Mouse (Mus musculus): ENCODE results near the gene Sh3tc1. TPM values are rescaled to one million over a fixed set of nuclear protein-coding genes. Genes with fewer than 3 reads are reported as not detected.
A peak's percentile ranks its signal among the peaks of the same experiment; 100 is the strongest.

The Sh3tc1 gene
- polyA plus RNA-seq, 1 experiment from 2014 or later, result 5.0 TPM

GRCm38 (mm10) chr5:35659503-35659902 is 80.3 kb downstream of the Sh3tc1 start:
- Histone ChIP-seq H3K9me3 (replicated peaks) (no peaks in the 10 kb centered on the region), H3K4me1 (no peaks in the 10 kb centered on the region), H3K36me3 (no peaks in the 10 kb centered on the region), H3K27ac (replicated peaks) (no peak overlapping the region), H3K27me3 (no peaks in the 10 kb centered on the region), H3K9ac (no peak overlapping the region), H3K4me3 (replicated peaks) (no peak overlapping the region), H3K4me2 (replicated peaks) (no peak overlapping the region)
- ATAC-seq (ENCODE audit: insufficient number of reproducible peaks, low FRiP score, low TSS enrichment, low read depth), result no peak
- 62% methylated on average over 3 of the region's 3 CpGs for WGBS

GRCm38 (mm10) chr5:35655753-35656485 is 83.9 kb downstream of the Sh3tc1 start:
- Histone ChIP-seq H3K9ac (no peak overlapping the region), H3K27ac (replicated peaks) (no peak overlapping the region), H3K36me3 (no peaks in the 10 kb centered on the region), H3K27me3 (no peaks in the 10 kb centered on the region), H3K4me1 (no peaks in the 10 kb centered on the region), H3K9me3 (replicated peaks) (no peaks in the 10 kb centered on the region), H3K4me3 (replicated peaks) (no peak overlapping the region), H3K4me2 (replicated peaks) (no peak overlapping the region)
- ATAC-seq (ENCODE audit: insufficient number of reproducible peaks, low FRiP score, low TSS enrichment, low read depth), result no peak
- 87% methylated on average over 10 of the region's 10 CpGs for WGBS

- Histone ChIP-seq H3K36me3 (no peaks in the 10 kb centered on the region), H3K4me1 (no peaks in the 10 kb centered on the region), H3K9ac (no peak overlapping the region), H3K27me3 (no peaks in the 10 kb centered on the region), H3K4me2 (replicated peaks) (no peak overlapping the region), H3K9me3 (replicated peaks) (no peaks in the 10 kb centered on the region), H3K27ac (replicated peaks) (no peak overlapping the region), H3K4me3 (replicated peaks) (no peak overlapping the region)
- ATAC-seq (ENCODE audit: insufficient number of reproducible peaks, low FRiP score, low TSS enrichment, low read depth), result no peak
- 61% methylated on average over 9 of the region's 9 CpGs for WGBS
These were observed 85.9 kb downstream of the Sh3tc1 start for GRCm38 (mm10) chr5:35653743-35654395.

GRCm38 (mm10) chr5:35652872-35653271 is 86.9 kb downstream of the Sh3tc1 start:
- Histone ChIP-seq H3K4me1 (no peaks in the 10 kb centered on the region), H3K9me3 (replicated peaks) (no peaks in the 10 kb centered on the region), H3K36me3 (no peaks in the 10 kb centered on the region), H3K27me3 (no peaks in the 10 kb centered on the region), H3K9ac (no peak overlapping the region), H3K4me2 (replicated peaks) (no peak overlapping the region), H3K27ac (replicated peaks) (no peak overlapping the region), H3K4me3 (replicated peaks) (no peak overlapping the region)
- WGBS, result 85% methylated on average over 13 of the region's 13 CpGs
- ATAC-seq (ENCODE audit: insufficient number of reproducible peaks, low FRiP score, low TSS enrichment, low read depth), result no peak

- H3K4me1 ChIP-seq, result no peaks in the 10 kb centered on the region; the same call in 1 of the 2 replicates
These were observed 87.5 kb downstream of the Sh3tc1 start for GRCm38 (mm10) chr5:35652319-35652718.

GRCm38 (mm10) chr5:35648230-35648629 is 91.6 kb downstream of the Sh3tc1 start:
- no peak overlapping the region for H3K9ac ChIP-seq

More at GRCm38 (mm10) chr5:35652319-35652718, 87.5 kb downstream of the Sh3tc1 start:
- Histone ChIP-seq H3K4me2 (replicated peaks) (no peak overlapping the region), H3K9me3 (replicated peaks) (no peaks in the 10 kb centered on the region), H3K36me3 (no peaks in the 10 kb centered on the region), H3K4me3 (replicated peaks) (no peak overlapping the region), H3K27ac (replicated peaks) (no peak overlapping the region), H3K9ac (no peak overlapping the region), H3K27me3 (no peaks in the 10 kb centered on the region)
- ATAC-seq (ENCODE audit: insufficient number of reproducible peaks, low FRiP score, low TSS enrichment, low read depth), result 0 out of 2 replicates have a peak, but pooled peaks have one; percentile 15
- 76% methylated on average over 3 of the region's 3 CpGs for WGBS

GRCm38 (mm10) chr5:35647562-35647961 is 92.2 kb downstream of the Sh3tc1 start:
- Histone ChIP-seq H3K4me3 (replicated peaks) (no peak overlapping the region), H3K27me3 (no peaks in the 10 kb centered on the region), H3K9ac (no peak overlapping the region), H3K27ac (replicated peaks) (no peak overlapping the region), H3K4me2 (replicated peaks) (no peak overlapping the region), H3K4me1 (peaks cover 3% of the 10 kb centered on the region; the same call in 1 of the 2 replicates), H3K9me3 (replicated peaks) (no peaks in the 10 kb centered on the region), H3K36me3 (no peaks in the 10 kb centered on the region)
- ATAC-seq (ENCODE audit: insufficient number of reproducible peaks, low FRiP score, low TSS enrichment, low read depth), result no peak; the same call in 1 of the 2 replicates
- WGBS, result 58% methylated on average over 4 of the region's 4 CpGs

More at GRCm38 (mm10) chr5:35648230-35648629, 91.6 kb downstream of the Sh3tc1 start:
- Histone ChIP-seq H3K4me2 (replicated peaks) (no peak overlapping the region), H3K27ac (replicated peaks) (no peak overlapping the region; the same call in 1 of the 2 replicates), H3K4me3 (replicated peaks) (no peak overlapping the region), H3K27me3 (no peaks in the 10 kb centered on the region), H3K9me3 (replicated peaks) (no peaks in the 10 kb centered on the region), H3K36me3 (no peaks in the 10 kb centered on the region), H3K4me1 (peaks cover 3% of the 10 kb centered on the region; the same call in 1 of the 2 replicates)
- ATAC-seq (ENCODE audit: insufficient number of reproducible peaks, low FRiP score, low TSS enrichment, low read depth), result no peak
- 55% methylated on average over 2 of the region's 2 CpGs for WGBS

Other genes with a start within 250 kb of the Sh3tc1 start
- gene Cpz, start 214.3 kb downstream of the Sh3tc1 start, polyA plus RNA-seq (2015; fragmentation: Nextera tagmentation; extraction: Ambion mirVana), result 18.4 and 21.5 TPM in 2 replicates
- gene Trmt44, start 164.9 kb downstream of the Sh3tc1 start, polyA plus RNA-seq (2015; fragmentation: Nextera tagmentation; extraction: Ambion mirVana), result 8.4 and 9.0 TPM in 2 replicates
- 13.7 and 14.1 TPM in 2 replicates for gene Acox3, start 156.9 kb downstream of the Sh3tc1 start, polyA plus RNA-seq (2015; fragmentation: Nextera tagmentation; extraction: Ambion mirVana)
- gene Htra3, start 60.2 kb downstream of the Sh3tc1 start, polyA plus RNA-seq (2015; fragmentation: Nextera tagmentation; extraction: Ambion mirVana), result 31.3 and 33.0 TPM in 2 replicates
- 3.5 and 4.7 TPM in 2 replicates for gene Ablim2, start 17.9 kb upstream of the Sh3tc1 start, polyA plus RNA-seq (2015; fragmentation: Nextera tagmentation; extraction: Ambion mirVana)
- 24.6 and 25.6 TPM in 2 replicates for gene Afap1, start 153.3 kb upstream of the Sh3tc1 start, polyA plus RNA-seq (2015; fragmentation: Nextera tagmentation; extraction: Ambion mirVana)

Measured in embryonic facial prominence, embryonic 15.5 days (tissue).